16 mouse cellular contexts compared by ENCODE assay signal in genomic region chr17:56026881-56027280, GRCm38 (mm10). TPM values are rescaled to one million over a fixed set of nuclear protein-coding genes. Genes with fewer than 3 reads are reported as not detected.
DNase-seq lines count a peak whose midpoint lies in the region; ATAC-seq lines count a peak whose summit lies in the region.
"Had no signal": no experiment of that assay in that cellular context is flagged by ENCODE, and none has a peak within 500 bp of the region (broad histone marks: within the 10 kb centered on the region; RNA-seq: fewer than 3 reads in every experiment).

No protein-coding gene starts in this region.

- DNase-seq in cerebellum, adult 11-12 months: peak; percentile 34
- no peak for DNase-seq in cerebellum, adult 8-10 months
- no peak for DNase-seq in heart, adult 9 months (ENCODE audit: low spot score in 2 of 2)
- DNase-seq: kidney, postnatal 10 days; liver, postnatal 0 days; lung, postnatal 36 days; right cerebral cortex, postnatal 4 days had no signal

- no peaks in the 10 kb centered on the region for H3K27me3 ChIP-seq in heart, embryonic 13.5 days (replicated peaks)
- no peaks in the 10 kb centered on the region for H3K27me3 ChIP-seq in megakaryocyte, embryonic 14.5 days (replicated peaks)
- H3K27me3 ChIP-seq in intestine, embryonic 15.5 days (replicated peaks): no peaks in the 10 kb centered on the region
- H3K27me3 ChIP-seq: limb, embryonic 15.5 days; midbrain, embryonic 15.5 days; neural tube, embryonic 13.5 days had no signal

- no peaks in the 10 kb centered on the region for H3K9me3 ChIP-seq in heart, embryonic 13.5 days
- H3K9me3 ChIP-seq in megakaryocyte, embryonic 14.5 days: no peaks in the 10 kb centered on the region
- H3K9me3 ChIP-seq in intestine, embryonic 15.5 days: no peaks in the 10 kb centered on the region
- H3K9me3 ChIP-seq: limb, embryonic 15.5 days; midbrain, embryonic 15.5 days; neural tube, embryonic 13.5 days had no signal

- no peak for ATAC-seq in heart, embryonic 13.5 days (ENCODE audit: extremely low read depth, insufficient number of reproducible peaks, low FRiP score, low TSS enrichment)
- no peak for ATAC-seq in megakaryocyte, adult 5-6 weeks (ENCODE audit: poor library complexity, severe bottlenecking)
- no peak for ATAC-seq in intestine, embryonic 15.5 days
- ATAC-seq: forebrain, embryonic 14.5 days; liver, postnatal 0 days; midbrain, embryonic 15.5 days had no signal

- peaks cover 45% of the 10 kb centered on the region for H3K36me3 ChIP-seq in heart, embryonic 13.5 days
- peaks cover 94% of the 10 kb centered on the region for H3K36me3 ChIP-seq in megakaryocyte, embryonic 14.5 days (replicated peaks; ENCODE audit: low read length)
- peaks cover 5% of the 10 kb centered on the region; the same call in 1 of the 2 replicates for H3K36me3 ChIP-seq in intestine, embryonic 15.5 days
- H3K36me3 ChIP-seq: midbrain, embryonic 15.5 days had no signal

- 52% methylated on average over 1 of the region's 1 CpGs for WGBS in heart, embryonic 13.5 days
- 69% methylated on average over 1 of the region's 1 CpGs for WGBS in intestine, embryonic 15.5 days

- H3K4me1 ChIP-seq in heart, embryonic 13.5 days: peaks cover 87% of the 10 kb centered on the region
- H3K4me1 ChIP-seq in megakaryocyte, embryonic 14.5 days: peaks cover 100% of the 10 kb centered on the region
- peaks cover 20% of the 10 kb centered on the region for H3K4me1 ChIP-seq in intestine, embryonic 15.5 days (replicated peaks)

- no peak overlapping the region for H3K4me3 ChIP-seq in heart, embryonic 13.5 days
- peak overlapping the region; percentile 42 for H3K4me3 ChIP-seq in megakaryocyte, embryonic 14.5 days (replicated peaks)
- H3K4me3 ChIP-seq in intestine, embryonic 15.5 days (replicated peaks): no peak overlapping the region
- H3K4me3 ChIP-seq: limb, embryonic 15.5 days; midbrain, embryonic 15.5 days; neural tube, embryonic 13.5 days had no signal

- H3K4me2 ChIP-seq in heart, embryonic 13.5 days: no peak overlapping the region
- H3K4me2 ChIP-seq in intestine, embryonic 15.5 days (replicated peaks): no peak overlapping the region
- H3K4me2 ChIP-seq: limb, embryonic 15.5 days; midbrain, embryonic 15.5 days; neural tube, embryonic 13.5 days had no signal

- H3K27ac ChIP-seq in heart, embryonic 13.5 days (replicated peaks): peak overlapping the region; percentile 68
- H3K27ac ChIP-seq in intestine, embryonic 15.5 days: no peak overlapping the region
- H3K27ac ChIP-seq: limb, embryonic 15.5 days; midbrain, embryonic 15.5 days; neural tube, embryonic 13.5 days had no signal

- H3K9ac ChIP-seq in heart, embryonic 13.5 days: peak overlapping the region; percentile 52; the same call in 1 of the 2 replicates
- no peak overlapping the region for H3K9ac ChIP-seq in intestine, embryonic 15.5 days
- H3K9ac ChIP-seq: limb, embryonic 15.5 days; liver, postnatal 0 days; midbrain, embryonic 15.5 days had no signal

RNA-seq across cellular contexts. Expression of gene Sh3gl1, which starts 9.6 kb away (rescaled TPM):
- 85.0 and 87.6 TPM in 2 replicates for polyA plus RNA-seq in heart, embryonic 13.5 days (2015; fragmentation: Nextera tagmentation; extraction: Ambion mirVana)
- 115 and 286 TPM in 2 replicates for polyA plus RNA-seq in megakaryocyte, embryonic 14.5 days (2012; ENCODE audit: insufficient read depth, low replicate concordance)
- total RNA-seq in megakaryocyte, adult 5-6 weeks (2015): 21.7 and 22.3 TPM in 2 replicates
- total RNA-seq in megakaryocyte, adult 5-6 weeks (2017): 28.4 and 35.0 TPM in 2 replicates
- 124 TPM in 2 replicates for polyA plus RNA-seq in intestine, embryonic 15.5 days (2015; fragmentation: Nextera tagmentation; extraction: Ambion mirVana)

RNA-seq across cellular contexts. Expression of gene Chaf1a, which starts 13.4 kb away (rescaled TPM):
- polyA plus RNA-seq in heart, embryonic 13.5 days (2015; fragmentation: Nextera tagmentation; extraction: Ambion mirVana): 14.1 and 14.2 TPM in 2 replicates
- polyA plus RNA-seq in megakaryocyte, embryonic 14.5 days (2012; ENCODE audit: insufficient read depth, low replicate concordance): 17.0 and 33.8 TPM in 2 replicates
- total RNA-seq in megakaryocyte, adult 5-6 weeks (2015): 8.1 and 9.6 TPM in 2 replicates
- total RNA-seq in megakaryocyte, adult 5-6 weeks (2017): 18.3 and 22.2 TPM in 2 replicates
- polyA plus RNA-seq in intestine, embryonic 15.5 days (2015; fragmentation: Nextera tagmentation; extraction: Ambion mirVana): 21.4 and 22.4 TPM in 2 replicates

RNA-seq across cellular contexts. Expression of gene Mpnd, which starts 21.4 kb away (rescaled TPM):
- 62.1 and 68.1 TPM in 2 replicates for polyA plus RNA-seq in heart, embryonic 13.5 days (2015; fragmentation: Nextera tagmentation; extraction: Ambion mirVana)
- 4.4 and 22.7 TPM in 2 replicates for polyA plus RNA-seq in megakaryocyte, embryonic 14.5 days (2012; ENCODE audit: insufficient read depth, low replicate concordance)
- total RNA-seq in megakaryocyte, adult 5-6 weeks (2015): 23.2 and 28.6 TPM in 2 replicates
- 95.5 and 112 TPM in 2 replicates for total RNA-seq in megakaryocyte, adult 5-6 weeks (2017)
- polyA plus RNA-seq in intestine, embryonic 15.5 days (2015; fragmentation: Nextera tagmentation; extraction: Ambion mirVana): 86.3 and 95.3 TPM in 2 replicates

RNA-seq across cellular contexts. Expression of gene Stap2, which starts 21.5 kb away (rescaled TPM):
- 11.9 and 14.6 TPM in 2 replicates for polyA plus RNA-seq in heart, embryonic 13.5 days (2015; fragmentation: Nextera tagmentation; extraction: Ambion mirVana)
- polyA plus RNA-seq in megakaryocyte, embryonic 14.5 days (2012; ENCODE audit: insufficient read depth, low replicate concordance): 0.21 TPM in 1 of 2 replicates, not detected in the other
- total RNA-seq in megakaryocyte, adult 5-6 weeks (2015): 0.25 and 0.62 TPM in 2 replicates
- total RNA-seq in megakaryocyte, adult 5-6 weeks (2017): 0.22 and 0.24 TPM in 2 replicates
- 40.3 and 45.8 TPM in 2 replicates for polyA plus RNA-seq in intestine, embryonic 15.5 days (2015; fragmentation: Nextera tagmentation; extraction: Ambion mirVana)

RNA-seq across cellular contexts. Expression of gene Fsd1, which starts 40.6 kb away (rescaled TPM):
- polyA plus RNA-seq in heart, embryonic 13.5 days (2015; fragmentation: Nextera tagmentation; extraction: Ambion mirVana): 4.5 and 5.0 TPM in 2 replicates
- not detected in 2 replicates for polyA plus RNA-seq in megakaryocyte, embryonic 14.5 days (2012; ENCODE audit: insufficient read depth, low replicate concordance)
- not detected in 2 replicates for total RNA-seq in megakaryocyte, adult 5-6 weeks (2015)
- not detected in 2 replicates for total RNA-seq in megakaryocyte, adult 5-6 weeks (2017)
- polyA plus RNA-seq in intestine, embryonic 15.5 days (2015; fragmentation: Nextera tagmentation; extraction: Ambion mirVana): 8.9 and 11.5 TPM in 2 replicates
- total RNA-seq: hematopoietic stem cell, adult 5-6 weeks had no signal
- polyA plus RNA-seq: liver, postnatal 0 days had no signal
